Mouse (Mus musculus) lung, postnatal 14 days (tissue): ENCODE data around the gene Efna3.
A peak's percentile ranks its signal among the peaks of the same experiment; 100 is the strongest.

Experiments used
- DNase-seq: peaks from one replicate; pipeline ENCODE4 v3.0.0; 2021

Gene Efna3

GRCm38 (mm10) chr3:89282291-89282643 is 40.5 kb downstream of the Efna3 start:
- no peak for DNase-seq

DNA sequence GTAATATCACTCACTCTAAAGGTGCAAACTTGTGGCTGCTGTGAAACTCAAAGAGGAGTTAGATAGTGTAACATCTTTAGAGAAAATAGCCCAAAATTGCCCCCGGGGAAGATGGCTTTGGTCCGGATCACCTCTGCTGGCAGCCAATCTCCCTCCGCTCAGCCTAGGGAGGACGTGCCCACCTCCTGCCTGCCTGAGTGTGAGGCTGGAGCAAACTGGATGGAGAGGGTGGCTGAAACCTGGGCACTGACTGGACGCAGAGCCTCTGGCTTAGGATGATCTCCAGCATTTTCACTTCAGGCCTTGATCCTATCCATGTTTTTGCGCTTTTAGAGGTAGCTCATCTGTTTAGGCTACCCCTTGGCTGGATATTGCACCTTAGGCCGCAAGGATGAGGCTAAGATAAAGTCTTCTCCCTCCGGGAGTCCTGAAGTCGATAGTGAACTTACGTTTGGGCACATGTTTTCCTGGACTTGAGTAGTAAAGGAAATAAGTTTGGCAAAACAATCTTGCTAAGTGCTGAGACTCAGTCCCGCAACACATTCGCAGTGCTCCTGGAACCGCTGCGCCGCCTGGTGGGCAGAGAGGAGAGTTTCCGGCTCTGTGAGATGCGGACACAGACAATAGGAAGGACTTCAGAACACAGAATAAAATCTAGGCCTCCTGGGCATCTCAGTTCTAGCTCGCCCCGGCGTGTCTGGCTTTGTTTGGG is 41.0 kb downstream of the Efna3 start:
- DNase-seq = peak; percentile 91

GRCm38 (mm10) chr3:89280606-89281511 is 41.9 kb downstream of the Efna3 start, which contains the start of gene Efna1:
Gene Efna1, minus strand, starts transcription at chr3:89281142.
- DNase-seq = peak; percentile 68

GRCm38 (mm10) chr3:89280050-89280605 is 42.6 kb downstream of the Efna3 start:
- peak; percentile 58 for DNase-seq

DNA sequence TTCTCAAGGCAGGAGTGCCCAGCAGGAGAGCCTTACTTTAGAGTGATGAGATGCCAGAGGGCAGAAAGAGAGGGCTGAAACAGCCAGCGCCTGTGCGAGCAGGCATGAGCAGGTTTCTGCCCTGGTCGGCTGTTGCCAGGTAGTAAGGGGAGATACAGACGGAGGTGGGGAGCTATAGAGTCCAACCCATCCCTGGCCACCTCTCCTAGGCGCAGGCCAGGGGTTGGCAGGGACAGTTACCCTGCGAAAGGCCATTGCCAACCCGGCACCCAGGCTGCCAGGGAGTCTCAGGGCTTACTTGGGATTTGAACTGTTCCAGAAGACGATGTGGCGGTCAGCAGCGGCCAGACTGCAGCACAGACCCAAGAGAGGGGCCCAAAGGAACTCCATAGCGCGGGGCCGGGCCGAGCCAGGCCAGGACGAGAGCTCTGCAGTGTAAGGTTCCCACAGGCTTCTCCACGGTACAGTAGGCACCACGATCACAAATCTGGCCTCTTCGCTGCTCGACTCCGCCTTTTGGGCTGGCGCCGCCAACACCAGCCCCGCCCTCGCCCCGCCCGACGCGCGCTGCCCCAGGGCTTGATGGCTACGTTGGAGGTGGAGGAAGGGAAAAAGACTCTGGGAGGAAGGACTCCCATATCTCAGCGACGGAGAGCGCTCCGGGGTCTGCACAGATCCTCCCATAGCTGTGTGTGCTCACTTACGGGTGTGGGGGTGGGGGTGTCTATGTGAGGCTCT is 43.4 kb downstream of the Efna3 start:
- peak; percentile 92 for DNase-seq

- DNase-seq = no peak
These were observed 44.1 kb downstream of the Efna3 start for GRCm38 (mm10) chr3:89278643-89279042.

DNA sequence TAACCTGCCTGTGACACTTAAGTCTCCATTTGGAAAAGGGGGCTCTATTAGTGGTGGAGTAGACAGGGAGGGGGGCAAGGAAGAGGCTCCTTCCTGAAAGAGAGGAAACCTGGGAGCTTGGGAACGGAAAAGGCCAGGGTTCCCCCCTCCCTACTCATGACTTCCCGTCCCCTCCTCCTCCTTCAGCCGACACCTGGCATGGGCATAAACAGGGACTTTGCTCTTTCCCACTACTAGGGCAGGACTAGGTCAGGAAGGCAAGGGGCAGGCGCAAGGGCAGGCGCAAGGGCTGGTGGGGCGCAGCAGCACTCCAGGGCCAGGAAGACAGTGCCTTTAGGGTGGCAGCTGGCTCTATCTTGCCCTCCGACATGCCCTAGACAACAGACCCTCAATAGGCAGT is 44.7 kb downstream of the Efna3 start:
- DNase-seq = peak; percentile 65

GRCm38 (mm10) chr3:89277281-89278021 is 45.3 kb downstream of the Efna3 start:
- peak; percentile 54 for DNase-seq

DNA sequence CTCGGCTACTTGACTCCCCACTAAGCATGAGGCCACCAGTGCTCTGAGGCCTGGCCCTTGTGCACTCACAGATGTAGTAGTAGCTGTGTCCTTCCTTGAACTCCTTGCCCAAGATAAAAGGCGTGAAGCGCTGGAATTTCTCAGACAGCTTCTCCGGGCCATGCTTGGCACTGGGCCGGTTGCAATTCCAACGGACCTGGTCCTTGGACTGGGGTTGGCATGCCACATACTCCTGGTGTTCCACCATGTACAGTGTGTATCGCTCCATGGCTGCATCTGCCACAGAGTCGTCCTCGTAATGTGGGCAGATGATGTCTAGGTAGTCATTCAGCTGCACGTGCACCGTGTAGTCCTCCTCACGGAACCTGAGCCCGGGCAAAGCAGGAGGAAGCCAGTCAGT is 46.7 kb downstream of the Efna3 start:
- no peak for DNase-seq

DNA sequence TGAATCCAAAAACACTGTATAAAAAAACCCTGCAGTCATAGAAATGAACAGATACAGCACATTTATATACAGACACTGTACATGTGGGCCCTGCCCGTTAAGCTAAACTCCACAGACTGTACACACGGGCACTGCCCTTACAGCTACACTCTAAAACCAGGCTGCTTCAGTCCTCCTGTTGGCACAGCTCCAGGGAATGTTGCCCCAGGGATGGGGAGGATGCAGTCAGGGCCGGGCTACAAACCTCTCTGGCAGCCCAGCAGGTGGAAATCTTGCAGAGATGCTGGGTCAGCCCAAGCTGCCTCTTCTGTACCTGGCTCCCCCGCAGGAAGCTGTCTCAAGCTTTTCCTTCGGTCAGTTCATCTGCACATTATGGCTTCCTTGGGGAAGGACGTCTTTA is 51.0 kb downstream of the Efna3 start:
- peak; percentile 35 for DNase-seq

DNA sequence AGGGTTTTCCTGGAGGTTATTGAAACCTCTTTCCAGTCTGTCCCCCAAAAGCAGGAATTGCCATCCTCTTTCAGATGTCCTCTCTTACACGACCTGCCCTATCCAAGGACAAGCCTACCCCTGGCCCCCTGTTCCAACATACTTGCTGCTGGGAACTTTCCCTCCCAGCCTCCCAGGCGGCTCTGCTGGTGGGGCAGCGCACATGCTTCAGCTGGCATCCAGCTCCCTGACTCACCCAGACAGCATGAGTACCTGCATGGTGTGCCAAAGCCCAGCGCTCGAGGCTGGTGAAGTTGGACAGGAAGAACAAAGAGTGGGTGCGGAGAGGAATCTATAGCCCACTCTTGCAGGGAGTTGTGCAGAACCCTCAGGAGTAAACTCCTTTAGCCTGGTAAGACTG is 51.9 kb downstream of the Efna3 start:
- DNase-seq = peak; percentile 42

DNA sequence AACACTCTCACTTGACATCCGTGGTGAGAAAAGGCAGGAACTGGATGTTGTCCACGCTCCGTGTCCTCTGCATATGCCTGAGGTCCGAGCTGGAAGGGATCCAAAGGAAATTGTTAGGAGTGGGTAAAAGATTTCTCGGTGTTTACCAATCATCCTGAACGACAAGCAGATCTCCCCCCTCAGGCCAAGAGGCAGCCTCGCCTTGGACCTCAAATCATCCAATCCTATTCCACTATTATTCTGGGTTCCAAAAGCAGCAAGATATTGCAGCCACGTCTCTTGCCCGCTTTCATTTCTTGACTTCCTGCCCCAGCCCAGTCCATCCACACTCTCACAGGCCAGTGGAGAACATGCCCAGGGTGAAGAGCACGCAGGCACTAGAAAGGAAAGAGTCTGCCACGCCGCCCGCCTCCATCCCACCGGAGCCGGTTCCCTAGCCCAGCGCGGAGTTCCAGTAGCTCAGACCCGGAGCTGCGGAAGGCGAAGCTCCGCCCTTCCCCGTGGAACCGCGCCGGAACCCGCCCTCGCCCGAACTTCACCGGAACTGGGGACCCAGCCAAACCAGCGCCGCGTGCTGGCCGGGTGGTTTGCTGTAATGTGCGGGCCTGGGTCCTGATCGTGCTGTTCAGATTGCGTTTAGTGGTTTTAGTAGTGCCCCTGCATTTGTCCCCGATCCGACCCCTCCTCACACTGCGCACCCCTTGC is 52.6 kb downstream of the Efna3 start, which contains the start of gene Slc50a1:
Gene Slc50a1 (minus strand): TSS at position 520 of the 705 bp plus-strand sequence.
- DNase-seq = peak; percentile 91

GRCm38 (mm10) chr3:89268916-89269315 is 53.8 kb downstream of the Efna3 start:
- DNase-seq = no peak

DNA sequence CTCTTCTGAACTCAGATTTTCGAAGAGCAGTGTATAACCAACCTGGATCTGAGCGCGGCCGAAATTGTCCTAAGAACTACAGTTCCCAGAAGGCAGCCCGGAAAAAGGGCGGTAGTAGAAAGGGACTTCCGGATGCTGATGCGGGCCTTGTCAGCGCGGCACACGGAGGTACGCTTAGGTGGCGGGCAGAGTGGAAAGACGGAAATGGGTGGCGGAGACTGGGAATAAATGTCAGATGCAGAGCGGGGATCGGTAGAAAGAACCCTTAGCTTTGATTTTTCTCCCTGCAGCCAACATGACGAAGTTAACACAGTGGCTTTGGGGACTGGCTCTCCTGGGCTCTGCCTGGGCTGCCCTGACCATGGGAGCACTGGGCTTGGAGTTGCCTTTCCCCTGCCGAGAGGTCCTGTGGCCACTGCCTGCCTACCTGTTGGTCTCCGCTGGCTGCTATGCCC is 56.3 kb downstream of the Efna3 start:
- peak; percentile 82 for DNase-seq
